Mouse (Mus musculus) lung, postnatal 36 days (tissue): Measurements from ENCODE around the gene Baiap2l1.

Experiments
- DNase-seq: peaks from one replicate; pipeline ENCODE4 v3.0.0; 2022; ENCODE audit warnings: mixed read lengths

Baiap2l1 gene

DNA sequence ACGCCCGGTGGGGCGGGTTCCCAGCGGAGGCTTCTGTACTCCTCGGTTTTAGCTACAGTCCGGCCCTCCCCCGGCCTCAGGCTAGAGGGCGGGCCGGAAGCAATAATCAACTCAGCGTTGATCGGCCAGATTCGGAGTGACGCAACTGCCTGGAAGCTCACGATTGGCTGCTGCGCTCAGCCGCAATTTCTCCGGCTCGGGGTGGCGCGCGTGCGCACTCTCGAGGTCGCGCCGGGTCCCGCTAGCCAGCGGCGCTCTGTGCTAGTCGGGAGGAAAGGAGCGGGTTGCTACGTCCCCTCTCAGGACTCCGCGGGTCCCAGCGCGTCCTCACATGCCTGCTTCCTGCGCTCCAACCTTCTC lies 134.4 kb downstream of the Baiap2l1 start, which contains the start of gene Tecpr1:
Gene Tecpr1, minus strand, starts transcription at position 113 of the 360 bp plus-strand sequence.
- peak; percentile 98 for DNase-seq

DNA sequence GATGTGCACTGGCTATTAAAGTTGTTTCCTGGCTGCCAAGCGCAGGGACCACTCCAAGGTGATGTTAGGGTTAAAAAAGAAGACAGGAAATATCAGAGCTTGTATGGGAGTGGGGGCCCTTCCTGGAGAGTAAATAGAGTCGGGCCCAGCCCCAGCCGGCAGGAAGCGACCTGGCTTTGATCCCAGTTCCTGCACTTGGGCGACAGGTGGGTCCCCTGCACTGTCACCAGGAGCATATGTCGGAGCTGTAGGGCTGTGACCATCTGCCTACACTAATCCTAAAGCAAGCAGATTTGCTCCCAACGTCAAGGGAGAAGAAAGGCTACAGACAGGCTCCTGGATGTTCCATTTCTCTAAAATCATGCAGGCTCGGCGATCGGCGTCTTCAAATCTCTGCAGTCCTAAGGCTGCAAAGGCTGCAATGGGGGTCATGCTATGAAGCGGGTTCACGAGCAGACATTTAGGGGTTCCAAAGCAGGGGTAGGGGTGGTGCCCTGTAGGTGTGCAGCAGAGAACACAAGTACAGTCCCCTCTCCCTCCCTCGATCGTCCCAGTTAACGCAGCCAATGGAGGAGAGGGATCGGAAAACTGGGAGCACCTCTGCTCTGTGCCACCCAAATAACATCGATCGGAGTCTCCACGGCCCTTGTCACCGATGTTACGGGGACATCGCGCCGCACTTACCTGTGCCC lies 135.0 kb downstream of the Baiap2l1 start:
- DNase-seq = peak; percentile 79

DNA sequence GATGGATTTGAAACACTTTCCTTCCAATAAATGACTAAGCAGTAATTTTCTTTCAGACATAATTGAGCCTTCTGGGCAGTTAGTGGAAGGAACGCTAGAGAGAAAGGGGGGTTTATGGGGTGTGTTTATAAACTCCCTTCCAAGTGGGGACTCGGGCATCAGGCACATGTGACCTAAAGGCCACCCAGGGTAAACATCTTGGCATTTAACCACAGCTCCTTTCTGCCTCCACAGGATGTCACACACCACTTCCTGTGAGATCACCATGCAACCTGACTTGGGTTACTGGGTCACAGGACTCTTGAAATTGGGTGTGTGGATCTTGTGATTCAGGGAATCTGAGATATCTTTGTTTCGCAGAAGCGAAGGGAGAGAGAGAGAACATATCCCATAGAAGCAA lies 136.6 kb downstream of the Baiap2l1 start:
- DNase-seq = peak; percentile 78

DNA sequence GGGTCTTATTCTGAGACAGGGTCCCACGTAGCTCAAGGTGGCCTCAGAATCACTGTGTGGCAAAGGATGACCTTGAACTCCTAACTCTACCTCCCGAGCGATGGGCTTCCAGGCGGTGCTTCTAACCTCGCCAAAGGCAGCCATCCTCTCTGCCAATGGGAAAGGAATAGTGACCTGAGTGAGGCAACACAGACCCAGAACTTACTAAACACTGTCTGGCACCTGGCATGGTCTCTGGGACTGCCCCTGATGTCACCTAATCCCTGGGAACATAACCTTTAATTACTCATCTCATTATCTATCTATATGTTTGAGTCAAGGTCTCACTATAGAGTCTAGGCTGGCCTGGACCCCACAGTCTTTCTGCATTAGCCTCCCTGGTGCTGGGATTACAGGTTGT lies 138.0 kb downstream of the Baiap2l1 start:
- DNase-seq = no peak

DNA sequence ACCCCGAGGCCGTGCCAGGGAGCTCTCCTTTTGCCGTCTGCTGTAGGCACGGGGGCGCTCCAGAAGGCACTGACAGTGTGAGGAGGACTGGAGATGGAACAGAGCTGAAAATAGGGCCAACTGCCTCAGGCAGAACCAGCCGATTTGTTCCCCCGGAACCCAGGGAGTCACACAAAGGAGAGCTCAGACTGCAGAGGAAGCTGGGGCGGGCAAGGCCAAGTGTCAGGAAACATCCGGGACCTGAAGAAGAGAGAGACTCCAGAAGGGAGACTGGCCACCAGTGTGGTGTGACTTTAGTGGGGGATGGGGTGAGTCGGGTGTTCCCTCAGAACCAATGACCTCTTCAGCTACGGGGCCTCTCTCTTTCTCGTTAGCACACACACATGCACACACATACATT lies 138.6 kb downstream of the Baiap2l1 start:
- DNase-seq = peak; percentile 52

DNA sequence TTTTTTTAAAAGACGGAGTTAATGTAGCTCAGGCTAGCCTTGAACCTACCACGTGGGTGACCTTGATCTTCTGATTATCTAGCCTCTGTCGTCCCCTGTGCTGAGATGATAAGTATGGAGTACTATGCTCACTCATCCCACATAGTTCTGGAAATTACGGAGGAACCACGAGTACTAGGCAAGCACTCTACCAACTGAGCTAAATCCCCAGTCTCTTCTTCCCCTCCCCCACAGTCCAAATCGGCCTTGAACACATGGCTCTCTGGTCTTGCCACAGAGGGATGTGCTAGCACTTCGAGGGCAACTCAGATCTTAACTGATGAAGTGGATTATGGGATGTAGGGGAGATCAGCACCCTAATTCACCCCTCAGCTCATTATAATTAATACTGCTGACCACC lies 139.9 kb downstream of the Baiap2l1 start:
- DNase-seq = no peak

DNA sequence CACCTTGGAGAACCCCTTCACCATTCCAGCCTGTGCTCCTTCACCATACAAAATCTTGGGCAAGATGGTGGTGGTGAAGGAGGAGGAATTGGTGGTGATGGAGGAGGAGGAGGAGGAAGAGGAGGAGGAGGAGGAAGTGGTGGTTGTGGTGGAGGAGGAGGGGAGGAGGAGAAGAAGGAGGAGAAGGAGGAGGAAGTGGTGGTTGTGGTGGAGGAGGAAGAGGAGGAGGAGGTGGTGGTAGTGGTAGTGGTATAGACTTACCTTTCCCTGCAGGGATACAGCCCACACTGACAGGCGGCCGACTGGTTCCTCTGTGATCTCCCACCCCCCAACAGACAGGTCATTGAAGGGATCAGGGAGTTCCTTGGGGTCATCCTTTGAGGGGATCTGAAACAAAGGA lies 141.9 kb downstream of the Baiap2l1 start:
- DNase-seq = no peak
